Mouse (Mus musculus): Measurements from ENCODE around the gene Ghdc.

Gene Ghdc

GRCm38 (mm10) chr11:100781763-100782475 is 11.2 kb upstream of the Ghdc start:
- DNase-seq (ENCODE audit: low spot score), result no peak

- no peak for DNase-seq (ENCODE audit: low spot score)
Observed at GRCm38 (mm10) chr11:100780247-100780646, 9.5 kb upstream of the Ghdc start.

GRCm38 (mm10) chr11:100778069-100778468 is 7.3 kb upstream of the Ghdc start:
- no peak for DNase-seq (ENCODE audit: low spot score)

- no peak for DNase-seq (ENCODE audit: low spot score)
Observed at GRCm38 (mm10) chr11:100775921-100776320, 5.2 kb upstream of the Ghdc start.

GRCm38 (mm10) chr11:100774261-100774660 is 3.5 kb upstream of the Ghdc start:
- no peak for DNase-seq (ENCODE audit: low spot score)

- DNase-seq (ENCODE audit: low spot score), result no peak
Observed at GRCm38 (mm10) chr11:100769980-100770379, 777 bp downstream of the Ghdc start.

GRCm38 (mm10) chr11:100767871-100768270 is 2.9 kb downstream of the Ghdc start:
- DNase-seq (ENCODE audit: low spot score), result no peak

- no peak for DNase-seq (ENCODE audit: low spot score)
Observed at GRCm38 (mm10) chr11:100766726-100767125, 4.0 kb downstream of the Ghdc start.

- DNase-seq (ENCODE audit: low spot score), result no peak
Observed at GRCm38 (mm10) chr11:100762831-100763230, 7.9 kb downstream of the Ghdc start, which contains the start of gene Hcrt. Hcrt (minus strand) TSS chr11:100762931.

GRCm38 (mm10) chr11:100761547-100762045 is 9.2 kb downstream of the Ghdc start:
- peak; percentile 78 for DNase-seq (ENCODE audit: low spot score)

GRCm38 (mm10) chr11:100759611-100760233 is 11.0 kb downstream of the Ghdc start, which contains the start of gene Kcnh4:
Kcnh4 (minus strand) TSS chr11:100759942.
- peak; percentile 84 for DNase-seq (ENCODE audit: low spot score)

- peak; percentile 52 for DNase-seq (ENCODE audit: low spot score)
Observed at GRCm38 (mm10) chr11:100758707-100759610, 11.8 kb downstream of the Ghdc start.

GRCm38 (mm10) chr11:100757566-100757965 is 13.2 kb downstream of the Ghdc start:
- no peak for DNase-seq (ENCODE audit: low spot score)

GRCm38 (mm10) chr11:100756476-100756875 is 14.3 kb downstream of the Ghdc start:
- DNase-seq (ENCODE audit: low spot score), result no peak

- DNase-seq (ENCODE audit: low spot score), result no peak
Observed at GRCm38 (mm10) chr11:100754693-100755057, 16.1 kb downstream of the Ghdc start.

- no peak for DNase-seq (ENCODE audit: low spot score)
Observed at GRCm38 (mm10) chr11:100754021-100754692, 16.6 kb downstream of the Ghdc start.

- no peak for DNase-seq (ENCODE audit: low spot score)
Observed at GRCm38 (mm10) chr11:100752294-100752693, 18.5 kb downstream of the Ghdc start.

- DNase-seq (ENCODE audit: low spot score), result no peak
Observed at GRCm38 (mm10) chr11:100750127-100750526, 20.6 kb downstream of the Ghdc start.

GRCm38 (mm10) chr11:100749469-100749868 is 21.3 kb downstream of the Ghdc start:
- DNase-seq (ENCODE audit: low spot score), result no peak

GRCm38 (mm10) chr11:100748620-100749019 is 22.1 kb downstream of the Ghdc start:
- no peak for DNase-seq (ENCODE audit: low spot score)

- DNase-seq (ENCODE audit: low spot score), result no peak
Observed at GRCm38 (mm10) chr11:100747114-100747513, 23.6 kb downstream of the Ghdc start.

- DNase-seq (ENCODE audit: low spot score), result no peak
Observed at GRCm38 (mm10) chr11:100746546-100746945, 24.2 kb downstream of the Ghdc start.

All from T-cell, adult 2 months (primary cell).